Mouse (Mus musculus) heart, embryonic 12.5 days (tissue): ENCODE results near the gene Tm4sf19. TPM values are rescaled to one million over a fixed set of nuclear protein-coding genes. Genes with fewer than 3 reads are reported as not detected.
"Not testable (repeated sequence)": the region's sequence is repeated elsewhere in the genome, so short reads cannot be mapped to it uniquely, and the experiment has no call there.

Source experiments
- ATAC-seq: fragments of 200-750 bp; cut with Nextera tagmentation; 2 replicates; pipeline ENCODE4 v1.8.0; 2017; ENCODE audit warnings: moderate TSS enrichment, moderate library complexity; ENCODE audit not compliant: insufficient number of reproducible peaks, low FRiP score
- H3K27ac ChIP-seq: fragments of 300-500 bp; sonication (generic); 2 replicates; pipeline ENCODE4 v1.5.1; 2016; ENCODE audit warnings: mild to moderate bottlenecking, moderate library complexity; ENCODE audit not compliant: poor library complexity, severe bottlenecking
- H3K27me3 ChIP-seq: fragments of 300-500 bp; sonication (generic); replicated peaks from 2 replicates; pipeline ENCODE4 v1.6.1; 2016; ENCODE audit warnings: mild to moderate bottlenecking, moderate library complexity
- H3K36me3 ChIP-seq: fragments of 300-500 bp; sonication (generic); 2 replicates; pipeline ENCODE4 v1.6.1; 2016; ENCODE audit warnings: mild to moderate bottlenecking, moderate library complexity
- H3K4me1 ChIP-seq: fragments of 300-500 bp; sonication (generic); replicated peaks from 2 replicates; pipeline ENCODE4 v1.6.1; 2016; ENCODE audit warnings: mild to moderate bottlenecking
- H3K4me2 ChIP-seq: fragments of 300-500 bp; sonication (generic); 2 replicates; pipeline ENCODE4 v1.6.1; 2016; ENCODE audit warnings: mild to moderate bottlenecking, moderate library complexity
- H3K4me3 ChIP-seq: fragments of 300-500 bp; sonication (generic); 2 replicates; pipeline ENCODE4 v1.5.1; 2016; ENCODE audit warnings: mild to moderate bottlenecking
- H3K9ac ChIP-seq: fragments of 300-500 bp; sonication (generic); 2 replicates; pipeline ENCODE4 v1.6.1; 2016; ENCODE audit warnings: mild to moderate bottlenecking, moderate library complexity
- H3K9me3 ChIP-seq: fragments of 300-500 bp; sonication (generic); replicated peaks from 2 replicates; pipeline ENCODE4 v1.6.1; 2016; ENCODE audit warnings: mild to moderate bottlenecking, moderate library complexity
- WGBS: fragments of 180-500 bp; shearing (Covaris S2); methylation state at CpG from one replicate; pipeline ENCODE4 v1.1.7; 2016; 5-methylcytosine and 5-hydroxymethylcytosine counted together
- polyA plus RNA-seq: library from polyadenylated mRNA; unstranded; fragments of >200 nt; fragmentation: Nextera tagmentation; extraction: Ambion mirVana; gene quantifications from 2 replicates; pipeline ENCODE4 v1.2.1, GENCODE M21; 2016

Tm4sf19 gene
- polyA plus RNA-seq, 1 experiment from 2014 or later, result not detected

DNA sequence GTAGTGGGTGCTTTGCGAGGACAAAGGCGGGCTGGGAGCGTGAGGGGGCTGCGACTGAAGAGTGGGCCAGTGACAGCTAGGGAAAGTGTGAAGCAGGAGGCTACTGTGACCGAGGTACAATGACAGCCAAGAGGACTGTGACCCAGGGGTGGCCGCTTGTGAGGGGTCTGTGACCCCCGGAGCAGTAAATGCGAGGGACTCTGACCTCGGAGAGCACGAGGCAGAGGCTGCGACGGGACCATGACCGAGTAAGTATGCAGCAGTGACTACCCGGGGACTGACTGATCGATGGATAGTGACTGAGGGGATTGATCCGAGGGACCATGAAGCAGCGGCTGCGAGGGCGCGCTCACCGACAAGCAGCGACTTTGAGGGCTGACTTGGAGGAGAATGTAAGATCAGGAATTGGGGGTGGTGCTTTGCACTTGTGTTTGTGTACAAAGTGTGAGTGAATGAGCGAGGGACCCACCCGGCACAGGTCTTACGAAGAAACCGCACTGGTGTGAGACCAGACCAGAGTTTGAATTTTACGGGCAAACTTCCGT lies 30.8 kb downstream of the Tm4sf19 start:
- Histone ChIP-seq H3K4me3 (peak overlapping the region; percentile 75), H3K9me3 (no peaks in the 10 kb centered on the region), H3K27ac (peak overlapping the region; percentile 88), H3K4me2 (peak overlapping the region; percentile 88), H3K27me3 (no peaks in the 10 kb centered on the region), H3K36me3 (no peaks in the 10 kb centered on the region), H3K9ac (peak overlapping the region; percentile 85), H3K4me1 (peaks cover 28% of the 10 kb centered on the region)
- 1% methylated on average over 28 of the region's 28 CpGs for WGBS
- peak; percentile 61 for ATAC-seq

DNA sequence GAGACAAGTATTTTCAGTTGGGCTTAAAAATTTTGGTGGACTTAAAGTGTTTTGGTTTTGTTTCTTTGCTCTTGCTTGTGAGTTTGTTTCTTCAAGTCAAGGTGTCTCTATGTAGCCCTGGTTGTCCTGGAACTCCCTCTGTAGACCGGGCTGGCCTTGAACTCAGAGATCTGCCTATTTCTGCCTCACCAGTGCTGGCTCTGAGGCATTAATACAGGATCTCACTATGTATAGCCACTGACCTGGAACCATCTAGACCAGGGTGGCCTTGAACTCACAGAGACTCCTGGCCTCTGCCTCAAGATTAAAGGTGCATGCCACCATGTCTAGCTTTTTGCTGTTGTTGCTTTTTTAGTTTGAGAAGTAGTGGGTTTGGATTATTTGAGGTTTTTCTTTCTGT lies 31.6 kb downstream of the Tm4sf19 start:
- ATAC-seq, result no peak
- H3K27me3 ChIP-seq, result no peaks in the 10 kb centered on the region
- H3K4me1 ChIP-seq, result peaks cover 28% of the 10 kb centered on the region
- no peaks in the 10 kb centered on the region for H3K9me3 ChIP-seq
- peak overlapping the region; percentile 75 for H3K4me3 ChIP-seq
- 0 out of 2 replicates have a peak overlapping the region, but pooled peaks have one; percentile 85 for H3K9ac ChIP-seq
- no peaks in the 10 kb centered on the region for H3K36me3 ChIP-seq
- H3K27ac ChIP-seq, result no peak overlapping the region
- WGBS, result 86% methylated on average over 1 of the region's 1 CpGs
- H3K4me2 ChIP-seq, result peak overlapping the region; percentile 88

DNA sequence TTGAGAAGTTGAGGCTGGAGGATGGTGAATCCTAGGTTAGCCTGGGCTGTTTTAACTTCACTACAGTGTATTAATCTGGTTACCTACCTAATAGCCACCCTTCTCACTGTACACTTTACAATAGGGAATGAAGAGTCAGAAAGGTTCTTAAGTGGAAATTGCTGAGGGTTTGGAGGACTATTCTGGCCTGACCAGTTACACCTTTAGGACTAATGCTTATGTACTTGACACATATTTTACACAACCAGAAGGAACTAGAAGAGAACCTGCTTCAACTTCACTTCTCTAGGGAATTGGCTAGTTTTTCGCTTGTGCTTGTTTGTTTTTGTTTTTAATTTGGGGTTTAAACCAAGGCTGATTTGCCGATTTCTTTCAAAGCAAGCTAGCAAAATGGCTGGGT lies 32.8 kb downstream of the Tm4sf19 start:
- Histone ChIP-seq H3K9ac (no peak overlapping the region), H3K36me3 (no peaks in the 10 kb centered on the region), H3K9me3 (no peaks in the 10 kb centered on the region), H3K27ac (no peak overlapping the region), H3K4me3 (no peak overlapping the region), H3K4me1 (peaks cover 34% of the 10 kb centered on the region), H3K27me3 (no peaks in the 10 kb centered on the region), H3K4me2 (no peak overlapping the region)
- WGBS, result 71% methylated on average over 2 of the region's 2 CpGs
- ATAC-seq, result no peak

DNA sequence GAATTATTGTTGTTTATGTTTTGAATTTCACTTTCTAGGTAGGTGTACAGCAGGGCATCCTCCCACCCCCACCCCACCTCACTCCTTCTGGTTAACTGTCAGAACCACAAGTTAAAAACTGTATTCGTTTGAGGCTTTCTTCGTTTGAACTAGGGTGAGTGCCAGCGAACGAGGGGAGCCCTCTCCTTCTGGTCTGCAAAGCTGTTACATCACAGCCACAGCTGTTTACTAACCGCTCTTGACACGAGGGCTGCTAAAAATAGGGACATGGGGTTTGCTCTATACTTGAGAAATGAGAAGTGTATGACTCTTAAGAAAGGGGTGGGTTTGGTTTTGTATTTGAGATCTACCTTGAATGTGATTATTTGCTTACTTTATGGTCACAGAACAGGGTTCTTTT lies 33.8 kb downstream of the Tm4sf19 start:
- Histone ChIP-seq H3K9ac (no peak overlapping the region), H3K4me3 (0 out of 2 replicates have a peak overlapping the region, but pooled peaks have one; percentile 13), H3K9me3 (no peaks in the 10 kb centered on the region), H3K4me1 (peaks cover 34% of the 10 kb centered on the region), H3K36me3 (no peaks in the 10 kb centered on the region), H3K27ac (no peak overlapping the region), H3K27me3 (no peaks in the 10 kb centered on the region), H3K4me2 (peak overlapping the region; percentile 43; the same call in 1 of the 2 replicates)
- no peak for ATAC-seq
- 36% methylated on average over 6 of the region's 6 CpGs for WGBS

DNA sequence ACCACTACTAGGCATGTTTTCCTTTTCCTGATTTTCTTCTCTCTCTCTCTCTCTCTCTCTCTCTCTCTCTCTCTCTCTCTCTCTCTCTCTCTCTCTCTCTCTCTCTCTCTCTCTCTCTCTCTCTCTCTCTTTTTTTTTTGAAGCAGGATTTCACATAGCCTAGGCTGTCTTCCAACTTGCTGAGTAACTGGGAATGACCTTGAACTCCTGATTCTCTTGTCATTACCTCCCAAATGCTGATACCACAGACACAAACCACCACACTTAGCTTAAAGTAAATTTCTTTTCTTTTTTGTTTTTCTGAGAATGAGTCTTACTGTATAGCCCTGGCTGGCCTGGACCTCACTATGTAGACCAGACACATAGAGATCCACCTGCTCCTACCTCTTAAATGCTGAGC lies 34.4 kb downstream of the Tm4sf19 start:
- Histone ChIP-seq H3K9ac (no peak overlapping the region), H3K4me2 (no peak overlapping the region), H3K27ac (peak overlapping the region; percentile 8; the same call in 1 of the 2 replicates), H3K27me3 (no peaks in the 10 kb centered on the region), H3K4me3 (no peak overlapping the region), H3K36me3 (0 out of 2 replicates have a peak, but pooled peaks cover 2% of the 10 kb centered on the region), H3K4me1 (peaks cover 31% of the 10 kb centered on the region), H3K9me3 (no peaks in the 10 kb centered on the region)
- no peak for ATAC-seq

DNA sequence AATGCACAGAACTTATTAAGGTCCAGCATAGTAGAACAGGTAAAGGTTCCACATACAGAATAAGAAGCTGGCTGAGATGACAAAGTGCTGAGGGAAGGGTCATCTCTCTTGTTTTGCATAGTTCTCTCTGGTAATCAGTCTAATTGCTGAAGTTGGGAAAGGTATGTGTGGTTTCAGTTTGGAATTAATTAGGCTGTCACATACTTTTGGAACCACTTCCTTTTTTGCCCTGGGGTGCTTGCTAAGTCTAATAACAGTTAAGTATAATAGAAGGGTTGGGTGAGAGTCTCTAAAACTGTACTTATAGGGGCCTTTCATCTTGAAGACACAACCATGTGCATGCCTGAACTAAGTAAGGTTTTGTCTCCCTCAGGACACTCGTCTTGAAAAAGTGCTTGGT lies 36.4 kb downstream of the Tm4sf19 start:
- Histone ChIP-seq H3K4me3 (no peak overlapping the region), H3K4me1 (peaks cover 25% of the 10 kb centered on the region), H3K36me3 (peaks cover 7% of the 10 kb centered on the region; the same call in 1 of the 2 replicates), H3K27ac (no peak overlapping the region), H3K9ac (no peak overlapping the region), H3K27me3 (no peaks in the 10 kb centered on the region), H3K4me2 (no peak overlapping the region), H3K9me3 (no peaks in the 10 kb centered on the region)
- no peak for ATAC-seq
- 51% methylated on average over 1 of the region's 1 CpGs for WGBS

DNA sequence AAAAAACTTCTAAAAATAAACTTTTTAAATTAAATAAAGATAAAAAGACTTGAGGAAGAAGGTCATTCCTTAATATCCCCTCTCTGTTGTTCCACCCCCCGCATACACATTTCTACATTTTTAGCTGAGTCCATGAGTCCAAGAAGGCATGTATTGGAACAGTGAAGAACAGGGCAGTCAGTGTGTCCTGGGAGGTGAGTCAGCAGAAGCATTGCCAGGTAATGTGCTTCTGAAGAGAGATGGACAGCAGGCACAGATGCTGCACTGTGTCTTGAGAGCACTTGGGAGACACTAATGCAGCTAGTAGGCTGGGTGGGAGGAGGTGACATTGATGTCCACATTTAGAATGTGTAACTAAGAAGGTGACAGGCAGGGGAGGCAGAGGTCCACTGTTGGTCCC lies 37.0 kb downstream of the Tm4sf19 start:
- Histone ChIP-seq H3K4me1 (peaks cover 20% of the 10 kb centered on the region), H3K4me2 (no peak overlapping the region), H3K4me3 (no peak overlapping the region), H3K27me3 (no peaks in the 10 kb centered on the region), H3K36me3 (peaks cover 8% of the 10 kb centered on the region; the same call in 1 of the 2 replicates), H3K27ac (no peak overlapping the region), H3K9ac (no peak overlapping the region), H3K9me3 (no peaks in the 10 kb centered on the region)
- ATAC-seq, result no peak; the same call in 1 of the 2 replicates
- 91% methylated on average over 1 of the region's 1 CpGs for WGBS

DNA sequence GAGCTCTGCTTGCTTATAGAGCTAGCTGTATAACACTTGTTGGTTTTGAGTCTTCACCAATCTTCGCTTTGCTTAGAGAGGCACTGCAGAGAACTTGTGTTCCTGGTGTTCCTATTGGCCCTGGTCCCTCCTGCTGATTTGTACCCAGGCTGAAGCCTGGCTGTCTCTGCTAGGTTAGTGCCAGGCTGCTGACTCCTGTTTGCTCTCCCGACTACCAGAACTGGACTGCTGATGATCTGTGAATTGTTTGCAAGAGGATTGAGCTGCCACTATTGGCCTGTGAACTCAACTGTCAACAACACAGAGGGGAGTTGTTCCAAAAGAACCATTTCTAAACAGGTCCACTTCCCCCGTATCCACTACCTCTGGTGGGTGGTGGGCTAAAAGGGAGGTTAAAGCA lies 41.1 kb downstream of the Tm4sf19 start:
- H3K4me3 ChIP-seq, result no peak overlapping the region
- H3K4me1 ChIP-seq, result peaks cover 8% of the 10 kb centered on the region
- no peak for ATAC-seq
- 83% methylated on average over 3 of the region's 3 CpGs for WGBS
- H3K27ac ChIP-seq, result no peak overlapping the region
- no peaks in the 10 kb centered on the region for H3K27me3 ChIP-seq
- no peak overlapping the region for H3K9ac ChIP-seq
- H3K36me3 ChIP-seq, result peaks cover 11% of the 10 kb centered on the region; the same call in 1 of the 2 replicates
- H3K9me3 ChIP-seq, result no peaks in the 10 kb centered on the region
- no peak overlapping the region for H3K4me2 ChIP-seq

DNA sequence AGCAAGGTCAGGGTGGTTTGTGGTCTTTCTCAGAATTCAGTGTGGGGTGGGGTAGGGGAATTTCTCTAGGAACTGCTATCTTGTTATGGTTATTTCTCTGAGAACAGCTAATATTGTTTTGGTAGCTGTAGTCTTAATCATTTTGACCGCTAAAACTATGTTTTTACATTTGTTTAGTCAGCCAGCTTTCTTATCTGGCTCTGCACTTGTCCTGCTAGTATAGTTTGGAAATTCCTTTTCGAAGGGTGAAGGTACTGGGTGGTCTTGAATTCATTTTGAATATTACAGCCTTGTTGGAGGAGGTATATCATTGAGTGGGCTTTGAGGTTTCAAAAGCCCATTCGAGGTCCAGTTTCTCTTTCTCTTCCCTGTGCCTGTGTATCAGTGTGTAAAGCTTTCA lies 44.3 kb downstream of the Tm4sf19 start:
- not testable (repeated sequence) for H3K4me3 ChIP-seq, H3K9me3 ChIP-seq, ATAC-seq, H3K27me3 ChIP-seq, H3K4me2 ChIP-seq, H3K36me3 ChIP-seq, H3K27ac ChIP-seq, H3K9ac ChIP-seq
- peaks cover 13% of the 10 kb centered on the region for H3K4me1 ChIP-seq
- 72% methylated on average over 3 of the region's 3 CpGs for WGBS

DNA sequence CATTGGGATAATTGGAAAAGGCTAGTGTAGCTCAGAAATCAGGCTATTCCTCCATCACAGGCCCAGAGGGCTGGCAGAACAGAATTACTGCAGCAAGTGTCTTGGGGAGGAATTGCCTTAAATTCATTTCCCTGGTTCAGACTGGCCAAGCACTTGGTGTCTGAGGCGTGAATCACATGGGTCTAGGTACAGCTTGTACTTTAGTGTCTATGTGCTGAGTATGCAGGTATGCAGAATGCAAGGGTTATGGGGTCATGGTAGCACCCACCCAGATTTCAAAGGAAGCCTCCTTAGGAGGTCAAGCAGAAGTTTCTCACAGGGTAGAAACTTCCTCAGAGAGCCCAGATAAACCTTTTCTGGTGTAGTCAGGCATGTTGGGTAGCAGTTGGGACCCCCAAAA lies 45.3 kb downstream of the Tm4sf19 start:
- ATAC-seq, result no peak
- H3K36me3 ChIP-seq, result 0 out of 2 replicates have a peak, but pooled peaks cover 4% of the 10 kb centered on the region
- WGBS, result 89% methylated on average over 1 of the region's 1 CpGs
- H3K9me3 ChIP-seq, result no peaks in the 10 kb centered on the region
- H3K27ac ChIP-seq, result no peak overlapping the region
- peaks cover 13% of the 10 kb centered on the region for H3K4me1 ChIP-seq
- no peak overlapping the region for H3K9ac ChIP-seq
- H3K4me3 ChIP-seq, result no peak overlapping the region
- H3K27me3 ChIP-seq, result no peaks in the 10 kb centered on the region
- no peak overlapping the region for H3K4me2 ChIP-seq

DNA sequence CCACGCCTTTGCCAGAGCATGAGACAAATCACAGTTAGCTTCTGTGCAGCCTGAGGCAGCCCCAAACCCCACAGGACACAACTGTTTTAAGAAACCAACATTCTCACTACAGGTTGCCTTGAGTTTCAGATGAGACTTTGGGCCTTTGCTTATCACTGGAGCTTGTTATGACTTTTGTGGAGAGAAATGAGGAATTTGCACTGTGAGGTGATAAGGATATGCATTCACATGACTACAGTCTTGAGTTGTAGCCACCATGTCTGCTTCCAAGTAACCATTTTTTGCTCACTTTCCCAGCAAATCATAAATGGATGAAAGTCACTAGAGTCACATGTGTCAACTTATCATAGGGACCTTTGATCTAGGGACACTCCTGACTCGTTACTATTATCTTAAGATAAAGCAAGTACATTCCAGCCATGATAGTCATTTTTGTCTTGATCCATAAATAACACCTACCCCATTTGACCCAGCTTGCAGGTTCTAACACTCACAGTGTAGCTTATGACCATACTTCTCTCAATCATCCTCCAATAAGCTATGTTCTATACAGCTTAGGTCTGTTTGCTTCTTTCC lies 46.3 kb downstream of the Tm4sf19 start:
- no peaks in the 10 kb centered on the region for H3K27me3 ChIP-seq
- no peaks in the 10 kb centered on the region for H3K9me3 ChIP-seq
- peaks cover 4% of the 10 kb centered on the region for H3K36me3 ChIP-seq
- H3K4me2 ChIP-seq, result no peak overlapping the region
- peaks cover 13% of the 10 kb centered on the region for H3K4me1 ChIP-seq
- H3K27ac ChIP-seq, result no peak overlapping the region
- H3K9ac ChIP-seq, result no peak overlapping the region
- 43% methylated on average over 2 of the region's 2 CpGs for WGBS
- no peak for ATAC-seq
- H3K4me3 ChIP-seq, result no peak overlapping the region

DNA sequence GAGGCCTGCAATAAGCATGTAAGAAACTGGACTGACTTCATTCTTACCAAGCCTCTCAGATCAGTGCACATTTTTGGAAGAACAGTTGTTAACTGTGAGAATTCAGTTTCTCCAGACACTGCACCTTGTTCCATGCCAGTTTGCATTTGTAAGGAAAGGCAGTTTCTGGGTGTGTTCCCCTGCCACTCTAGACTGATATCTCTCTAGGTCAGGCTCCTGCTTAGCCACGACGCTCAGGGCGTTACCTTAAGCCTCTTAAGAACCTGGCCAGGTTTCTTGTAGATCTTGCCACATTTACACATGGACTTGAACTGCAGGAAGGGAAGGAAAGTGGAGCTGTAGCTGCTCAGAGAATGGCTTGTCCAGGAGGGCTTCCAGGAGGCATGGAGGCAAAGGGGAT lies 49.4 kb downstream of the Tm4sf19 start:
- H3K4me3 ChIP-seq, result no peak overlapping the region
- H3K27ac ChIP-seq, result no peak overlapping the region
- peaks cover 13% of the 10 kb centered on the region for H3K4me1 ChIP-seq
- no peak for ATAC-seq
- 78% methylated on average over 3 of the region's 3 CpGs for WGBS
- H3K9me3 ChIP-seq, result no peaks in the 10 kb centered on the region
- peaks cover 20% of the 10 kb centered on the region for H3K36me3 ChIP-seq
- H3K4me2 ChIP-seq, result no peak overlapping the region
- no peaks in the 10 kb centered on the region for H3K27me3 ChIP-seq
- H3K9ac ChIP-seq, result no peak overlapping the region
